13 mouse cellular contexts compared by ENCODE assay signal in genomic region chr3:65205539-65206020, GRCm38 (mm10).
A peak's percentile ranks its signal among the peaks of the same experiment; 100 is the strongest.
DNase-seq lines count a peak whose midpoint lies in the region; ATAC-seq lines count a peak whose summit lies in the region.
"Had no signal": no experiment of that assay in that cellular context is flagged by ENCODE, and none has a peak within 500 bp of the region (broad histone marks: within the 10 kb centered on the region; RNA-seq: fewer than 3 reads in every experiment).

No protein-coding gene starts in this region.

- no peaks in the 10 kb centered on the region for H3K9me3 ChIP-seq in heart, embryonic 10.5 days
- no peaks in the 10 kb centered on the region for H3K9me3 ChIP-seq in embryonic facial prominence, embryonic 14.5 days (ENCODE audit: control insufficient read depth, low read length)
- H3K9me3 ChIP-seq in hindbrain, embryonic 15.5 days, result no peaks in the 10 kb centered on the region
- H3K9me3 ChIP-seq: limb, embryonic 15.5 days had no signal

- no peaks in the 10 kb centered on the region for H3K27me3 ChIP-seq in heart, embryonic 10.5 days (ENCODE audit: insufficient read depth, poor library complexity, severe bottlenecking)
- no peaks in the 10 kb centered on the region for H3K27me3 ChIP-seq in embryonic facial prominence, embryonic 14.5 days (replicated peaks; ENCODE audit: control insufficient read depth, insufficient read depth, low read length)
- no peaks in the 10 kb centered on the region for H3K27me3 ChIP-seq in hindbrain, embryonic 15.5 days
- H3K27me3 ChIP-seq: limb, embryonic 15.5 days had no signal

- WGBS in heart, embryonic 10.5 days, result 63% methylated on average over 8 of the region's 8 CpGs
- WGBS in embryonic facial prominence, embryonic 14.5 days, result 54% methylated on average over 8 of the region's 8 CpGs
- 65% methylated on average over 8 of the region's 8 CpGs for WGBS in hindbrain, embryonic 15.5 days

- no peak overlapping the region for H3K27ac ChIP-seq in heart, embryonic 10.5 days
- H3K27ac ChIP-seq in embryonic facial prominence, embryonic 14.5 days (replicated peaks; ENCODE audit: low read depth, low read length), result no peak overlapping the region
- no peak overlapping the region for H3K27ac ChIP-seq in hindbrain, embryonic 15.5 days (replicated peaks)
- H3K27ac ChIP-seq: limb, embryonic 15.5 days had no signal

- H3K4me2 ChIP-seq in embryonic facial prominence, embryonic 14.5 days (ENCODE audit: low read depth, low read length), result no peak overlapping the region
- H3K4me2 ChIP-seq in hindbrain, embryonic 15.5 days, result no peak overlapping the region
- H3K4me2 ChIP-seq: limb, embryonic 15.5 days had no signal

- H3K9ac ChIP-seq in embryonic facial prominence, embryonic 14.5 days (ENCODE audit: low read depth, low read length), result no peak overlapping the region
- H3K9ac ChIP-seq in hindbrain, embryonic 15.5 days, result no peak overlapping the region
- H3K9ac ChIP-seq: limb, embryonic 15.5 days had no signal

- H3K4me3 ChIP-seq in heart, embryonic 10.5 days, result no peak overlapping the region
- no peak overlapping the region for H3K4me3 ChIP-seq in embryonic facial prominence, embryonic 14.5 days (ENCODE audit: low read depth, low read length)
- no peak overlapping the region for H3K4me3 ChIP-seq in hindbrain, embryonic 15.5 days
- H3K4me3 ChIP-seq: limb, embryonic 15.5 days had no signal

- peak; percentile 15 to 48 for DNase-seq in heart, adult 18-20 months
- DNase-seq in heart, embryonic 10.5 days (ENCODE audit: low spot score), result no peak
- peak; percentile 53 for DNase-seq in embryonic facial prominence, embryonic 14.5 days (ENCODE audit: low spot score)
- peak; percentile 68 for DNase-seq in retina, embryonic 14.5 days (ENCODE audit: low spot score)
- no peak for DNase-seq in kidney, postnatal 14 days
- DNase-seq in cerebellum, adult 11 months, result no peak
- DNase-seq: adrenal gland, postnatal 14 days; cerebellum, adult 8-10 months; gastrocnemius, postnatal 14 days; spleen, adult 18-20 months; thymus, adult 2 months had no signal

- peak; percentile 33; the same call in 1 of the 2 replicates for ATAC-seq in embryonic facial prominence, embryonic 14.5 days (ENCODE audit: low read depth)
- ATAC-seq in hindbrain, embryonic 15.5 days (ENCODE audit: low FRiP score, low read depth), result peak; percentile 34; the same call in 1 of the 2 replicates

- H3K36me3 ChIP-seq in heart, embryonic 10.5 days, result no peaks in the 10 kb centered on the region
- no peaks in the 10 kb centered on the region for H3K36me3 ChIP-seq in embryonic facial prominence, embryonic 14.5 days (ENCODE audit: control insufficient read depth, insufficient read depth, low read length)
- H3K36me3 ChIP-seq in hindbrain, embryonic 15.5 days, result no peaks in the 10 kb centered on the region
- H3K36me3 ChIP-seq: limb, embryonic 15.5 days had no signal

- no peaks in the 10 kb centered on the region for H3K4me1 ChIP-seq in heart, embryonic 10.5 days
- no peaks in the 10 kb centered on the region for H3K4me1 ChIP-seq in embryonic facial prominence, embryonic 14.5 days (ENCODE audit: control insufficient read depth, insufficient read depth, low read length)
- 0 out of 2 replicates have a peak, but pooled peaks cover 4% of the 10 kb centered on the region for H3K4me1 ChIP-seq in hindbrain, embryonic 15.5 days (replicated peaks)
- H3K4me1 ChIP-seq: limb, embryonic 15.5 days had no signal

Comparison
In these comparisons a context has a peak if more than half of its experiments do, and no peak if none do; other contexts are left out.
1. DNase-seq: peak in heart, adult 18-20 months (2 of 2), embryonic facial prominence, embryonic 14.5 days (single experiment) and retina, embryonic 14.5 days (single experiment); none in heart, embryonic 10.5 days (single experiment), kidney, postnatal 14 days (single experiment) and cerebellum, adult 11 months (single experiment).